Mouse (Mus musculus) cerebellum, adult (tissue): Measurements from ENCODE around the gene Ampd3.

Experiments
- ATAC-seq: cut with Nextera tagmentation; 2 replicates; pipeline ENCODE4 v1.9.2; 2017; ENCODE audit warnings: mild to moderate bottlenecking, moderate library complexity, mixed read lengths; ENCODE audit not compliant: insufficient number of reproducible peaks, low FRiP score, low TSS enrichment

Gene Ampd3

DNA sequence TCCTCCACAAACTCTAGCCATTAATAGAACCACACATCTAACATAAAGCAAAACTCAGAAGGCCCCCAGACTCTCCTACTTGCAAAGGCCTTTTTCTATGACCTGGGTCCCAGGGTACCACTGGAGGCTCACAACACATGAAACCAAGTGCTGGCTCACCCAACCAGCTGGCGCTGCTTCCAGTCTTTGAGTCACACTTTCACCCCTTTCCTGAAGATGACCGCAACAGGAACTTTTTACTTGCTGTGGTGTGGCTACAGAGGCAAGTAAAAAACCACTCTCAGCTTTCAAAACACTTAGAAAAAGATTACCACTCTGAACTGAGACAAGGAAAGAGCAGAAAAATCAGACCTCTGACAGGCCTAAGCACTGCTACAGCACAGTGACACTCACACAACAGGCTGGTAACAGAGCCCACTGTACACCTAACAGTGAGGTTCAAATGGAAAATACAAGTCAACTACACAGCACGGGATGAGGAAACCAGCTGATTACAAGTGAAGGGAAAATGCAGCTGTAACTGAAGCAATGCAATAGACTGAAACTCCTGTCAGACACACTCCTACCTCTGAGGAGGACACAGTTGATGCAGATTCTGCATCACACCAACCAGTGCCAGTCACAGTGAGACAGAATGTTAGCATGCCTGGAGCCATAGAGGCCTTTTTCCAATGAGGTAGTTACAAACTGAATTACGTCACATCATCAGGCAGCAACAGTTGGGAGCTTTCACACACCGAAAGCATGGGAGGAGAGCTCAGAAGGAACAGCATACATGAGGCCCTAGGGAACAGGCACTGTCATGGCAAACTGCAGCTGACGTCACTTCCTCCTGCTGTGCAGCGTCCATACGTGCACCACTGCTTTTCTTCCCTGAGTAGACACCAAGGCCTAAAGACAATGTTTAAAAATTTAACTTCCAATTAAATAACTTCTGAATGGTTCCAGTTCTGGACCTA lies 56.3 kb downstream of the Ampd3 start:
- no peak for ATAC-seq

DNA sequence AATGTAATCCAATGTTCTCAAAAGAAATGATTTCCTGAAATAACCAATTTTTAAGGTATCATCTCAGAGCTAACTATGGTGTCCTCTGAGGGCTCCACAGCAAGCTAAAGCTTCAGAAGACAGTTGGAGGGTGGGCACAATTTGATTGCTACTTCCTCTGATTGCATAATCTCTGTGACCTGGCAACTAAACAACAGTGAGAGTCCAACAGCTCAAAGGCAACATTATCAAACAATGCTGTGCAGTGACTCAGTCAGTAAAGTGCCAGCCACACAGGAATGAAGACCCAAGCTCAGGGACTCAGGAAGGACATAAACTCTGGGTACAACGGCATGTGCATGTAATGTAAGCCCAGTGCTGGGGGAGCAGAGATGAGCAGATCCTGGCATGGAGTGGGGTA lies 65.0 kb downstream of the Ampd3 start:
- no peak for ATAC-seq

DNA sequence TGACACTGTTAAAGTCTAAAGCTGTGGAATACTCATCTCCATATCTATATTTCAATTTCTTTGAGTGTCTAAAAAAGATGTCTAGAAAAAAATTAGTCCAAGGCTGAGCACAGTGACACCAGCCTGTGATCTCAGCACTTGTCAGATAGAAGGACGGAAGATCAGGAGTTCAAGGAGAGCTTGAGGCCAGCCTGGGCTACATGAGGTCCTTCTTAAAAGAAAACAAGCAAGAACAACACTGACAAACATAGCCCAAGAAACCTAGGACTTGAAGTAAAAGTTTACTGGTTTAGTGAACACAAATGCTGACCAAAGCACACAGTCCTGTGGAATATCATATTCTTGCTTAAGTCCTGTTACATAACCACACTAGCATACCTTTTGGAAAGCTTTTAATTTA lies 66.0 kb downstream of the Ampd3 start:
- no peak for ATAC-seq

DNA sequence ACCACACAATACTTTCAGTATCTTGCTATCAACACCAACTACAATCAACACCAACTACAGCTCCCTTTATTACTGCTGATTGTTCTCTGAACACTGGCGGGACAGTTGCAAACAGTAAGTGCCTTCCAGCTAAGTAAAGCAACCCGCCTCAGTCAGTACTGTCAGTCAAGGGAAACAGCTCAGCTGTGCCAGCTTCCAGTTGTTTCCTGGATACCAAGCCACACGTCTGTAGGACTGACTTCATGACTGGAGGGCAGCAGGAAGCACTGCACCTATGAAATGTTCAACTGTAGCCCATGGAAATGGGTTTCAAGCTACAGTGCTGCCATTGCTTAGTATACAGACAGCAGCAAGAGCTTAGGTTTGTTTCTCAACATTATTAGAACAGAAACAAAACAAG lies 66.5 kb downstream of the Ampd3 start:
- ATAC-seq: no peak

DNA sequence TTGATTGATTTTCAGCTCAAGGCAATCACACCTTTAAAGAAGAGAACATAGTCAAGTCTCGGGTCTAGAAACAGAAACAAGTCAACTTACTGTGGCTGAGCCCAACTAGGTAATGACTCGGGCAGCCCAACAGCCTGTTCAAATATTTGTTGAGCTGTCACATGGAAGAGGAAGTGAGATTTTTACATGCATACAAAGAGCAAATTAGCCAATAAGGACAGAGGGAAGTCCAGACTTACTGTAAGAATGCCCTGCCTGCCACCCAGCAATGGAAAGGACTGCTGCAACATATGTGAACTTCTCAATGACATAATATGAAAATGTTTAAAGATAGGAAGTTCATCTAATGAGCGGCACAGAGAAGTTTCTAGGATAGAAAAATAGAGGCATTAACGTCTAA lies 72.3 kb downstream of the Ampd3 start:
- ATAC-seq: no peak

DNA sequence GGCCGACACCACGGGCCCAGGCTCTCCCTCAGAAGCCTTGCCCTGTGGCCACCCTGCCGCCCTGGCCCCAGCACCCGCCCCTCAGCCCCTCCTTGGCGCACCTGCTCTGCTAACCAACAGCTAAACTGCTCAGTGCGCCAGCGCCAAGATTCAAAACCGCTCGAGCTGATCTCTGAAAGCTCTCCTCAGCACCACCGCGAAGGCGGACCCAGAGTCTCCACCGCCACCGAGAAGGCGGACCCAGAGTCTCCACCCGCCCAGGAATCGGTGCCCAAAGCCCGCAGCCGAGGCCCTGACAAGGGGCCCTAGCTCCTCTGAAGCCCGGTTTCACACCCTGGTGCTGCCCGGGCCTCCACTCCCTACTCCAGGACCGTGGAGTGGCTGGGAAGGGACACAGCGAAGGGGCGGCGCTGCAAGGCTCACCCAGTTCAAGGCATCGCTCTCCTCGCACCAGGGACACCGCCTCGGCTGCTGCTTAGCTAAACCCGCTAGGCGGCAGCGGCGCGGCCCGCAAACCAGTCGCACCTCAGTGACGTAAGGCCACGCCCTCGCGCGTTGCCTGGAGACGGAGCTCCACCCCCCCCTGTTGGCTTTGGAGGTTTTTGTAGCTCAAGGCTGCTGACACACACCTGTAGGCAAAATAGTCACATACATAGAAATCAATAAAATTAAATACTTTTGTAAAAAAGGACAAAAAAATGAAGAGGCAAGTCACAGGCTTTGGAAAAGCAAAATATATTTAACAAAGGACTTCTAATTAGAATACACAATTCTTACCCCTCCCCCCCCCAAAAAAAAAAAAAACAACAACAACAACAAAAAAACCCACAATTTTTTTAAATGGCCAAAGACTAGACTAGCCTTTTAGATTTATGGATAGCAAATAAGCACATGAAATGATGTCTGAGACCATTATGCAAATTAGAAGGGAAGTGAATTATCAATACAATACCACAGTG lies 76.2 kb downstream of the Ampd3 start, which contains the start of gene Rnf141:
Gene Rnf141, minus strand, starts transcription at position 542 of the 959 bp plus-strand sequence.
- peak; percentile 95 for ATAC-seq

DNA sequence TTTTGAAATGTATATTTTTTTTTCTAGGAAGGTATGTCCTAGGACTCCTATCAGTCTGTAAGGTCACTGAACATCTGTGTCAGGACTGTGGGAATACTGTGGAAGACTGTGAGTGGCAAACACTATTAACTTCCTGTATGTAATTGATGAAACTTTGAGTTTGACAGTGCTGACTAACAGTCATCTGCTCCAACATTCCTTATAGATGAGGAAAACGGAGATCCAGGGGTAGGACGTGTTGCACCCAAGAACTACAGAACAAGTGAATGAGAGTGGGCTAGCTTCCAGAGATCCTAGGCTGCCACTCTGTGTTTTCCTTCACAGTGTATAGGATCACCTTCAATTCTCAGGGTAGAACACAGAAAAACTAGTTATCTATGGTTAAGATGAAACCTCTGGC lies 79.3 kb downstream of the Ampd3 start:
- ATAC-seq: no peak

DNA sequence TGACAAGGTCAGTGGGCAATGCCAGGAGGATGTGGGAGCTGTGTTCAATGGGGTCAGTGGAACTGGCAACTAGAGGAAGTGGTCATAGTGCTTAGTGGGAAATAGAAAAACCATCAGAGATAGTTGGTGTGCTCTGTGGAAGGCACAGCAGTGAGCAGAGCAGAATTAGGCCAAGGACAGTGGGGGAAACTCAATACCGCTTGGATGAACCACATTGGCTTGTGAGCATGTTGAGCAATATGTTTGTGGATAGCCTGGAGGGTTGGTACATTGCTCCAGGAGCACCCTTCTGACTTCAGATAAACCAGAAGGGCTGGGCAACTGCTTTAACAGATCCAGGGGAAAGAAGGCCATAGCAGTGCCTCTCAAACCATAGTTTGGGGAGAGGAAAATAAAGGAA lies 80.4 kb downstream of the Ampd3 start:
- ATAC-seq: no peak

DNA sequence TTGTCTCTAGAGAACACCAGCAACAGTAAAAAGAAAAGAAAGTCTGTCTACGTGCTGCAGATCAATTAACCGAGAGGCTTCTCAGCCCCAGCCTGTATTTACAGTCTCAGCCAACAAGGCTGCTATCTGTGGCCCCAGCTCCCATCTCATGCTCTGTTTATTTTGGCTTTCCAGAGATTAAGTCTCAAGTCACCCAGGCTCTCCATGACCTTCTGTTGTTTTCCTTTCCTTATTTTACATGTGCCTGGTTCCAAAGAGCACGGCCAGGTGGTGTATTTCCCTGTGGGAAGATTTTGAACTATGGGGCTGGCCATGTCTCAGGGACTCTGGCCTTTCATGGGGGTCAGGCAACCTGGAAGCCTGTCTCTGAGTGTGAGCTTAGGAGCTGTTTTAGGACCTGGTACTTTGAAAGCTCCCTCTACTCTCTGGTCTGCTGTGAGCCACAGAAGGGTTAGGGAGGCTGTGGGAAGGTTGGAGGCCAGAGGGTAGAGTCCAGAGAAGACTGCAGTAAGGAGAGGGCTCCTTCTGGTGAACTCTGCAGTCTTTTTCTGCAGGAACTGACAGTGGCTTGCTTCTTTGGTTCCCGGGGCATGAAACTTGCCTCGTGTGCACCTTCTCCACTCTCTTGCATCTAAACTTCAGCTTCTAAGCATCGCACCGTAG lies 83.7 kb downstream of the Ampd3 start:
- no peak for ATAC-seq

DNA sequence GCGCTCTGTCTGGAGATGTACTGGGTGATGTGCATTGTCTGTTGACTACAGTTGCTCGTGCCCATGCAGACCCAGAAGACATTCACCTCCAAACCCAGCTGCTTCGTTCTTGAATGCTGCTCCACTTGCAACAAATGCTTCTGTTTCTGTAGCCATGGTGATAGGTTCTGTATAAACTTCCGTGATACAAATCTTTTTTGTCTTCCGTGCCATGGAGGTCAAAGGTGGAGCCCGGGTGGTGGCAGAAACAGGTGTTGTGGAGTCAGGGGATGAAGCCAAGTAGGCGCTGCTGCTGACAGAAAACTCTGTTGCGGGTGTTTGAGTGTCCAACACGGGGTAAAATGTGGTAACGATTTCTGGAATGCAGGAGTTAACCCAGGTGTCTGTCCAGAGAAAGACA lies 85.6 kb downstream of the Ampd3 start:
- no peak for ATAC-seq

DNA sequence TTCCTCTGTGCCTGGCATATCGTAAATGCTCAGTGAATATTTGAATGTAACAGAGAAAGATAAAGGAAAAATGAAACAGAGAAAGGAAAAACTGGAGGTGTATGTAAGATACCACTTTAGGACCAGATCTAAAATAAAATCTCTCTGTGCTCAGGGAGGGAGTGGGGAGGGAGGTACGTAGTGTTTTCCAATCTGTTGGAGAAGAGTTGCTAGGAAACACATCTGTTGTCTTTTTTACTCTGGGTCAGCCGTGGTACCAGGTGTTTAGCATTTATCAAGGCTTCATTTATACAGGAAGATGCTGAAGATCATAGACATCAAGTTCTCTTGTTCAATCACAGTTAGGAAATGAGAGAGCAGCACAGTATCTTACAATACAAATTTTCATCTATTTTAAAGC lies 86.5 kb downstream of the Ampd3 start:
- no peak for ATAC-seq

DNA sequence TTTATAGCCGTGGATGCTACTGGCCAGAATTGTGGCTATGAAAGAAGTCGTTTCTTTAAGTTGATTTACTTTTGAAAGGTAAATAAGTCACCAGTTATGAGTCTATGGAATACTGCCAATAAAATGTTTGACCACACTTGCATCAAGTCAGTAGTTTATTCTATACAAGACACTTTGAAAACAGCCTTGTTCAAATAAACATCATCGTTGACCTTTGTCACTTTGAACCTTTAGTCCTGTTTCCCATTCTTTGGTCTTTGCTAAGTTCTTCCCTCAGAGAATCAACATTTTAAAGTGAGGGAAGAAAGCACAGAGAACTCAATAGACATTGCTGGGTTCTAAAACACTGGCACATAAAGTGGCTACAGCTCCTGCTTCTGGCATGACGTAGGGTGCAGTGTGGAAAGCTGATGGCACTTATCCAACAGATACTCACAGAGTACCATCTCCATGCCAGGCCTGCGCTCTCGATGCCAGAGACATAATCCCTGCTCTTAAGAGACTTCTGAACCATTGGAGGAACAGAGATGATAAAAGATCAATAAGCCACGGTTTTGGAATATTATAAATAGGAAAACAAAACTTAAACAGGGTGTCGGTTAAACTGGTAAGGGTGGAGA lies 87.0 kb downstream of the Ampd3 start:
- ATAC-seq: no peak

DNA sequence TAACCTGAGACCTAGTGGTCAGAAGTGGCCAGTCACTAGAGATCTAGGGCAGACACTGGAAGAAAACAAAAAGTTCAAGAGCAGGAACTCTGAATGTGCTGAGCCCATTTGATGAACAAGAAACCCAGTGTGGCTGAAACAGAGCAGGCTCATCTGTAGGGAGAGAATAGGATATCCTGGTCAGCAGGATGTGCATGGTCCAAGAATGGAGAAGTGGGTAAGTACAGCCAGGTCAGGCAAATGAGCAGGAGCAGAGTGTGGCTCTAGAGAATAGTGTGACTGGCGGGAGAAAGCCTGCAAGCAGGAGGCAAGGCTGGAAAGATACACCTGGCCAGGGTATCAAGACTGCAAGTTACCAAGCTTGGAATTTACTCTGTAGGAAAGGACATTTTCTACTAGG lies 87.6 kb downstream of the Ampd3 start:
- no peak for ATAC-seq

DNA sequence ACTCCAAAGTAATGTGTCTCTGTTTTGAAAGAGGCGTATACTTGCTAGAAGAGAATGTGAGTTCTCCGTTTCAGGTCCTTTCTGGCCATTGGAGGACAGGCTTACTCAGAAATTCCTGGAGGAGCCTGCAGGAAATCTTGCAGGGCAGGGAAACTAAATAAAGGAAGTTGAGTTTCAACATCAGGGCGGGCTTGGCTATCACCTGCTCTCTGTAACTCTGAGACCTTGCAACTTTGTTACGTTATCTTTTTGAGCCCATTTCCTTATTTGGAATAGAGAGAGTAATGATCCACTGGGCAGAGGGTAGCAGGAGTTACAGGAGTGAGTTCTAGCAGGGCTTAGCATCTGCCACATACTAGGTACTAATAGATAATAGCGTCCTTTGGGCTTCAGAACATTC lies 92.1 kb downstream of the Ampd3 start:
- no peak for ATAC-seq
